Mouse (Mus musculus): ENCODE results near the gene Pla2g2d.

Gene Pla2g2d

DNA sequence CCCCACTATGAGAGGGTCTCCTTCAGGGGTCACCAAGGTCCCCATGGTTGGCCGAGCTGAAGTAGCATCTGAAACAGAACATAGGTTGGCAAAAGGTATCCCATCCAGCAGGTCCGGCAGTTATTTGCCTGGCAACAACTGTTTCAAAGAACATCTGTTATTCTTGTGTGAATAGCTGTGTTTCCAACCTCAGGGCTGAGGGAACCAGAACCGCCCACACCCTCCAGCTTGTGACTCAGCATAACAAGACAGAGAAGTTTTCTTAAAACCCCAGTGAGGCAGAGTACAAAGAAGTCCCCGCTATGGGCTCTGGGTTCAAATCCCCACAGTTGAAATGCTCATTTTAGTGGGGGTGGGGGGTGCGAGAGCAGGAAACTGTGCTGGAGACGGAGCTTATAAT lies 6.6 kb downstream of the Pla2g2d start:
- no peak for DNase-seq

DNA sequence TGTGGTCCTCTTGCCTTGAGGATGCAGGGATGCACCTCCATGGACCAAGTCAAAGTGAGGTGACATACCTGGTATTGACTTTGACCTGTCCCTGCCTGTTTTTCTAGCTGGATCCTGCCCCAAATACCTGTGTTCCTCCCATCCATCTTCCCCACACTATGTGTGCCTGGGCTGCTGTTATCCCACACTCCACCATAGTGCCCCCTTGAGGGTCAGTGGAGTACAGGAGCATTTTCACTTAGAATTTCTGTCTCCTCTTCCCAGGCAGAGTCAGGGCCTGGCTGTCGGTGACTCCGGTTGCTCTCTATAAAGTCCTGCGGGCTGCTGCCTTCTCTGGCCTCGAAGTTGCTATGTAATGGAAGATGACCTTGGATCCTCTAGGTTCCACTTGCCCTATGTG lies 10.2 kb downstream of the Pla2g2d start:
- peak; percentile 14 for DNase-seq

DNA sequence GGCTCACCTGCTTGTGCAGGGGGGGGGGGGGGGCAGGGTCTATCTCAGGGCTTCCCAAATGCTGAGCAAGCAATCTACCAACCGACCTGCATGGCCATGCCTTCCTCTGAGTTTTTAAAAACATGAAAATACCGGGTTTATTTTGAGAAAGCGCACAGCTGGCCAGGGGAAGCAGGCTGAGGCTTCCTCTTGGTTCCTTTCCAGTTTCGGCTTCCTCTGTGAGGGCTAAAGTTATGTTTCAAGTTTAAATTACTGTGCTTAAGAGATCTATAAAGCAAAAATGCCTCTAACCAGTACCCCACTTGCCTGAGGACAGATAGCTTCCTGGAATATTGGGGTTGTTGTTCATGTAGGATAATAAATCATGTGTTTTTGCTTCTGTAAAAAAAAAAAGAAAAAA lies 10.6 kb downstream of the Pla2g2d start:
- no peak for DNase-seq

DNA sequence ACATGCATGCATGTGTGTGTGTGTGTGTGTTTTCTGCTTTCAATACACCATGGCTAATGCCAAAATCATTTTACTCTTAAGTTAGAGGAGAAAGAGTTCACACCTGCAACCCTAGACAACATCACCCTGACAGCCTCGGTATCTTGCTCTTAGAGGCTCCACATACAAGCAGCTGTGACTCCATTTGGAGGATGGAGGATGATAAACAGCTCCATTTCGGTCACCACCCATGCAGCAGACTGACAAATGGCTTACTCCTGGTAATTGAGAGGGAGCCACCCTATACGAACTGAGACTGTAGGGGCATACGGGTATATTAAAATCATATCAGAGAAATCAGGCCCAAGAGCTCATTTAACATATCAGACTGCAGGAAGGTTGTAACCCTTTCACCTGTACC lies 12.8 kb downstream of the Pla2g2d start:
- no peak for DNase-seq

DNA sequence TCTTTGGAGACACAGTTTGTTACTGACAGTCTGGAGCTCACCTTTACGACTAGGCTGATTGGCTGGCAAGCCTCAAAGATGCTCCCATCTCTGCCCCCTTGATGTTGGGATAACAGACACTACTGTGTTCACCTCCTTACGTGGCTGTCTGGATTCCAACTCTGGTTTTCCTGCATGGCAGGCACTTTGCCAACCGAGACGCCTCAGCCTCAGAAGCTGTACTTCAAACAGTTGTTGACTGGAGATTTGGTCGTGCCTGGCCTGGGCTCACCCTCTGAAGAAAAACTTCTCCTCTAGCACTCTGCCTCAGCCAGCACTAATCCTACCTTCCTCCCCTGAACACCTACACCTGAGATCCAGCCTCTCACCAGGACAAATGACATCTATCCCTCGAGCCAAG lies 15.9 kb downstream of the Pla2g2d start:
- no peak for DNase-seq

DNA sequence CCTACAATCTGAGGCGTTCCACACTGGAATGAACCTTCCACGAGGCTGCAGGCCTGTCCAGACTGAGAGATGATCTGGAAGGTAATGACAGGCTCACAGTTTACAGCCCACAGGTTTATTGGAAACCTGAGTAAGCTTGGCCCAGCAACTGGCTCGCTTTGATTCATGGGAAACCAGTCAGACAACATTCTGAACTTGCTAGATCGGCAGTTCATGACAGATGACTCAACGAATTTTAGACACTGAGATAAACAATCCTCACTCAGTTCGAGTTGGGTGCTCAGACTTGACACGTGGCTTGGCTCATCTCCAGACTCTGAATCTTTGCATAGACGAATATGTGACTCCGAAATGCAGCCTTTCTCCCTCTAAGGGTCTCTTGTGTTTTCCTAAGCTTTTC lies 17.1 kb downstream of the Pla2g2d start:
- no peak for DNase-seq

DNA sequence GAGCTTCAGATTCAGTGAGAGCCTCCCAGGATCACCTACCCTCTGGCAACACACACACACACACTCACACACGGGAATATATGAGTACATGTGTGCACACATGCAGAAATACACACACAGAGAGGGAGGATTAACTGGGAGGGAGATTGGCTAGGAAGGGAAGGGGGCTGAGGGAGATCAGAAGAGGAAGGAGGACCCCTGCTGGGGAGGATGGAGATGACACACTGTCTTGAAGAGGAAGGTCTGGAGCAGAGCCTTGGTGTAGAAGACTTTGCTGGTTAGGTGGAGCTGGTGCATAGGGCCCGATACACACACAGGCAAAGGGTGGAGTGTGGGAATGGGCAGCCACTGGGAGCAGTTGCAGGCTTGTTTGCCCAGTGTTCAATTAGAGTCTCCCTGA lies 17.7 kb downstream of the Pla2g2d start:
- peak; percentile 67 for DNase-seq

DNA sequence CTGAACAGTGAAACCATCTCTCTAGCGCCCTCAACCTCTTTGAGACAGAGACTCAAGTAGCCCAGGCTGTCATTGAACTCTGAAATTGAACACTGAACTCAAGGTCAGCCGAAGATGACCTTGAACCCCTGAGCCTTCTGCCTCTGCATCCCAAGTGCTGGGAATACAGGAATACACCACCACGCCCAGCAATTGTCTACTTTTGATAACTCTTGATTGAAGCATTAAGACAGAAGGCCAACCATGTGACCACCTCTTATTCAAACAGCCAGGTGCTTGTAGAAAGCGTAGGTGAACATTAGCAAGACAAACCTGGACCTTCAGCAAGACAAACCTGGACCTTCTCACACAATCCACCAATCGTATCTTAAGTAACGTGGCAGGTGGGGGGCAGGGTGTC lies 18.8 kb downstream of the Pla2g2d start:
- no peak for DNase-seq

DNA sequence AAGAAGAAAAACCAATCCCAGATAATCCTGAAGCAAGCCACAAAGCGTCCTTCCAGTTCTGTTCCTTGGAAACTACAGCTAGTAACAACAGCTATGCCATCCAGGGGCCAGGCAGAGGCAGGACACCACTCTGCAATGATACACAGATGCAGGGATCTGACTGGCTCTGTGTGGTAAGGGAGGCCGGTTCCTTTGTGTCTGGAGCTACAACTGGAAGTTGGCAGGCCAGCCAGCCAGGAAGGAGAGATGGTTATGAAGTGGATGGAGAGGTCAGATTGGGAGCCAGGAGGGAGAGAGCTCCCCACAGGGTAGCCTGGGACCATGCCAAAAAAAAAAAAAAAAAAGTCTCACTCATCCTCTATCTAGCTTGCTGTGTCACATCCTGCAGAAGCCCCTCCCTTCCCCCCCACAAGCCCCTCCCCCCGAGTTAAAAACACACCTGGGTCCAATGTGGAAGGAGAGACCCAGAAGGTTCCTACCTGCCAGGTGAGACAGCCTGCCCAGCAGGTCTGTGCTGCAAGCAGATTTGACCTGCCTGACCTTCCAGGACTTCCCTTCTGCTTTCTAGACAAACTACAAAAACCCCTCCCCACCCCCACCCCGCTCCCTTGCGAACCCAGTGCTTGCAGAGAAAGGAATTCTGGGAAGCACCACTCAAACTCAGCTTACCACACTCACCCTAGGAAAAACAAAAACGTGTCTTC lies 21.1 kb downstream of the Pla2g2d start:
- no peak for DNase-seq

DNA sequence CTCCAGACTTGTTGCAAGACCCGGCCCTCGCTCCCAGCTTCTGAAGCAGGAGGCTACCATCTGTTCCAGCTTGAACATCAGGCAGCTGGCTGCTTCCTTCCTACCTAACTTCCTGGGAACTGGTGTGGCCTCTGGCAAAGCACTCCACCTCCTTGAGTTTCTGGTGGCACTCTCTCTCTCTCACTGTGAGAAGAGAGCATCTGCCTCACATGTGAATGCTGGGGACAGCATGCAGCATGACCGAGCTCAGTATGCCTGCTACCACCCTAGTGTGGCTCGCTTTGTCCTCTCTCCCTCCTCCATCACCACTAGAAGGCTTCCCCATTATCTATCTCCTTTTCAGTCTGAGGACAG lies 21.7 kb downstream of the Pla2g2d start:
- DNase-seq: no peak

DNA sequence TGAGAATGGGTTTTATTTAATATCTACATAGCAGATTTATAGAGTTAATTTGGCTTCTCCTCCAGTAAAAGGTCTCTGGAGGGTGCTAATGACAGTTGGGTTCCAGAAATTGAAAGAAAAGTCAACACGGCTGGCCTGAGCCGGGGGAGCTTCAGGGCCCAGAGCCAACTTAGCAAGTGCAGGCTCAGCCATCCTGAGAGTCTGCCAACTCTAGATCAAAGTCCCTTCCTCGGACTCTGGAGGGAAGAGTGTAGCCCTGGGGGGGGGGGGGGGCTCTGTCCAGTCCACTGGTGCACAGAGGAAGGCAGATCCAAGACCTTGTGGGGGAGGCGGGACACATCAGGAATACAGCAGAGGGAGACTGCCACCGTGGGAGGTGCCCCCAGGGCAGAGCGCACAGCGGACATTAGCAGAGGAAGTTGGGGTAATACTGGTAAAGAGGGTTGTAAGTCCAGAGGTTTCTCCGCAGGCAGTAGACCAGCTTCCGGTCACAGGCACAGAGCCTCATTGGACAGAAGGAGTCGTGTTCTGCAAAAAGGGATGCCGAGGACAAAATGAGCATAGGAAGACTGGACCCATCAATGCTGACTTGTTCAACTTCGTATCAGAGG lies 24.7 kb downstream of the Pla2g2d start:
- DNase-seq: no peak

DNA sequence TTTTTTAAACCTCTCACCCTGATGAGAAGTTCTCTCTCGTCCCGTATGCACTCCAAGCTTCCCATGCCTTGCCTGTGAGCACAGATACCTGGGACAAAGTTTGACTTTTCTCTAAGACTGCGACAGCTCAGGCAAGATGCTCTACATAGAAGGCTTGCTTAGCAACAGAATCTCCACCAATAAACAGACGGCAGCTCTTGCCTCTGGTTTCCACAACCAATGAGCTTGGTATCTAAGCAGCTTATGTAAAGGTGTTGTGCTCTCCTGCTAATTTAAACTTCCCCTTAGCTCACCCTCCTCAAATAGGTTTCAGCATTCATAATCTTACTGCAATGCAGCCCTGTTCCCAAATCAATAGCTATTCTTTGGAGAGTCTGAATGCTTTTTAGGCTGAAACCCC lies 26.1 kb downstream of the Pla2g2d start:
- DNase-seq: no peak

DNA sequence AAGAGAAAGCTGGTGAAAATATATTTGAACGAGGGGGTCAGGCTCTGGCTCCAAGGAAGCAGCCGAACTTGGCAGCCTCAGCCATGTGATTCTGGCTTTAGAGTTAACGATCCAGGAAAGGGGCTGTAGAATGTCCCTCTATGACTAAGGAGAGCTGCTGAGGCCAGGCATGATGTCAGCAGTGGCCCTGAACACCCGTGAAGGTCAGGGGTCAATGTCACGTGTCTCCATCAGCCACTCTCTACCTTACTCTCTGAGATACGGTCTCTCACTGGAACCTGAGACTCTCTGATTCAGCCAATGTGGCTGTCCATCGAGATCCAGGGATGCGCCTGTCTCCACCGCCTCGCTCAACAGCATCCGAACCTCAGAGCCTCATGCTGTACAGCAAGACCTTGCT lies 27.4 kb downstream of the Pla2g2d start:
- DNase-seq: no peak

DNA sequence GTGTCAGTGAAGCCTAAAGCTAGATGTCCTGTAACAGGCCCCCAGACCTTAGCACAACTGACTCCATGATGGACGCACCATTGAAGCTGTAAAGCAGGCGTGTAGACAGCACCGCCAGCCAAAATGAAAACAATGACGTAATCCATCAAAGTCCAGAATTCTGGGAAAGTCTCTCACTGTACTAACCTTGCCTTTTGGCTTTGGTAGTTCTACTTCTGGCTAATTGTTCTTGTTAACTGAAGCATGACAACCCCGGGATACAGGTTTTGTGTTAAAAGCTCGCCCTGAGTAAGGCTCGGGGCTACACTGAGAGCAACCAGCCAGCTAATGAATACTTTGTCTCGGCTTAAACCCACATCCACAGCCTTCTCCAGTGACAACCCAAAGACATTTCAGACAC lies 29.7 kb downstream of the Pla2g2d start:
- no peak for DNase-seq

DNA sequence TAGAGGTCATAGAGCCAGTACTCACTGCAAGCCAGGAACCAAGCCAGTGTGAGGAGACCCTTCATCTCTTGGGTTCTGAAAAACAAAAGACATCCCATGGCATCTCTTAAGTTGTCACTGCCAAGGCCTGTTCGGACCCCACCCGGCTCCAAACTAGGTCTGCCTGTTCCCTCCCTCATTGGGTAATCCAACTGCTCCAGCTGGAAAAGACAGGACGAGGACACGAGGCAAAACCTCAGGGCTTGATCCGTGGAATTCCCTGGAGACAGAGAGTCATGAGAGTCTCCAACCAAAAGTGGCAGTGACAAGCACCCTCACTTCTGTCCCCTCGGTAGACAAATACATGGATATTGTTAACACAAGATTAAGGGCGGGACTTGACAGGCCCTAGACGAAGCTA lies 30.6 kb downstream of the Pla2g2d start:
- no peak for DNase-seq

DNA sequence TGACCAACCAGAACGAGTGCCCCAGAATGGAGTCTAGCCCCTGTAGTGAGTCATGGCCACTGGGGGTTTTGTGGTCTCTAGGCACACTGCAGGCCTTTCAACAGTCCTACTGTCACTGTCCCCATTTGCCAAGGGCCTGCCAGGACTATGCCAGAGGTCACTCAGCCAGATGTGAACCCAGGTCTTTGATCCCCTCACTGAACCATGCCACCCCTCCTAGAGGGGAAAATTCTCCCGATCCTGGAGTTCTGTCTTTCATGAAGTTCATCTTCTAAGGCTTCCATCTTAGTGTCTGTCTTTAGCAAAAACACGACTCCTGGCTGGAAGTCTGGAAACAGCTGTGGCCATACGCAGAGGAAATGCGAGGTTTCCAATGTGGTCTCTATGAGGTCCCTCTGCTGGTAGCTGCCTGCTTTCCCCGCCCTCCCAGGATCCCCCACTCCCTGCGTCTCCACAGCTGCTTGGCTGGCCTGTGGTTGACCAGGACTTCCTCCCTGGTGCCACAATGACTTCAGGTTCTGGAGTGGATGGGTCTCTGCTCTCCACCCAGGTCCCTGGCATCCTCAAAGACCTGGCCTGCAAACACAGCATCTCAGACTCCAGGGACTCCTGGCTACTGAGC lies 31.5 kb downstream of the Pla2g2d start:
- DNase-seq: no peak

DNA sequence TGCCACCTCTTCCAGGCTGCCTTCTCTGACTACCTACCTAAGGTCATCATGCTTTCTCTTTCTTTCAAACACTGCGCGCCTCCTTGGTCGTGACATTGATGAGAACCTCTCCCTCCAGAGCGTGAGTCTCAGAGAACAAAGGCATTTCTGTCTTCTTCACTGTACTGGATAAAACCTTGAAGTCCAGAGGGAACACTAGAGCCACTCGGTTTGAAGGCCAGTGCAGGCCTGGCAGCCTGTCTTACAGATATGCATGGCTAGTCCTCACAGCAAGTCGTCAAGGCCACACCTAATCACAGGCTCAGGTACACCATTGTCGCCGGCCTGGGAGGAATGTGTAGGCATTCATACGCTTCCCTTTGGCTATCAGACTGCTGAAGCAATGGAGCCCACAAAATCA lies 40.6 kb downstream of the Pla2g2d start:
- no peak for DNase-seq

DNA sequence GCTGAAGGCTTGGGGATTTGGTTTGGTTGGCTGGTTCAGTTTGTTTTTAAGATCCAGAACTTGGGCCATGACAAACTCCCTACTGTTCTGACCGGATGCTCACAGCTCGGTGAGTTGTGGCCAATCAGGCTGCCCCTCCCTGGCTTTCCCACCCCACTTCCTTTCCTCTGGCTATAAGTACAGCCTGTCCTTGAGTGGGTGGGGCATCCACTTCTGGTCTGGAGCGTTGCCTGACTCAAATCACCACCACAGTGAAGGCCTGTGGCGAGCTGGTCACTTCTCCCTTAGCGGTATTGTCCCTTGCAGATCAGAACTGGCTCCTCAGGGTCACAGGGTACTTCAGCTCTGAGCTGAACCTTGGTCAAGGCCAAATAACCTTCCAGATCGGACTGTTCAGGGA lies 42.2 kb downstream of the Pla2g2d start:
- DNase-seq: no peak

DNA sequence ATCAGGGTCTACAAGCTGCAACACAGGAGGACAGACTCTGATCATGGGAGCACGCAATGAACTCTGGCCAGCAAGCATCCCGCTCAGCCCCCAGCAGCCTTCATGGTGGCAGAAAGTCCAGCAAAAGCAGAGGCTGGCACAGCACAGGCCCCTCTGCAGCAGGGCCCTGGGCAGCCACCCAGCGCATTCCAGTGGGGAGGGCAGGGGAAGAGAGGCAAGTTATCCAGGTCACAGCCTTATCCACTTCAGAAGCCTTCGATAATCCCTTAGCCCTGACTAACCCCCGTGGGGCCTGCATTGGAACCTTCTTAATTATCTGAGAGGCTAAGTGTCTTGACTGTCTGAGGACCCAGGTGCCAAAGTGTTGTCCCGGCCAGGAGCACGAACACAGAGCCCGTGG lies 43.6 kb downstream of the Pla2g2d start:
- no peak for DNase-seq

DNA sequence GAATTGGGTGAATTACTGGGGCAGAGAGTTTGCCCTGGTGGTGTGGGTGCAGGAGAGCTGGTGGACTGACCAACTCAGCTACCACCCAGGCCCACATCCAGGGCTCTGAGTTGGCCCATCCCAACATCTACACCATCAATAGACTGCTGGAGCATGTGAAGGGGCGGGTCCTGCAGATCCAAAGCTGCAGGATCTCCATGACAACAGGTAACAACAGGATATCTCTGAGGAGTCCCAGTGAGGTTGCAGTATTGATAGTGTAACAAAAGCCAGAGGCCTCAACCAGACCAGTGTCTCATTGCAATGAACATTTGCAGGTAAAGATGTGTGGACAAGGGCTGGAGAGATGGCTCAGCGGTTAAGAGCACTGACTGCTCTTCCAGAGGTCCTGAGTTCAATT lies 45.5 kb downstream of the Pla2g2d start:
- DNase-seq: no peak

DNA sequence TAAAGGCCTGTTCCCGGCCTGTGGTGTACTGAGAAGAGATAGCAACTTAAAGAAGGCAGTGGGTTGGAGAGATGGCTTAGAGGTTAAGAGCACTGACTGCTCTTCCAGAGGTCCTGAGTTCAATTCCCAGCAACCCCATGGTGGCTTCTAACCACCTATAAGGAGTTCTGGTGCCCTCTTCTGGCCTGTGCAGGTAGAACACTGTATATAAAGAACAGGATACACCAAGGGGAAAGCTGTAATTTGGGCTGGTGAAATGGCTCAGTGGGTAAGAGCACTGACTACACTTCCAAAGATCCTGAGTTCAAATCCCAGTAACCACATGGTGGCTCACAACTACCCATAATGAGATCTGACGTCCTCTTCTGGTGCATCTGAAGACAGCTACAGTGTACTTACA lies 48.6 kb downstream of the Pla2g2d start:
- peak; percentile 15 for DNase-seq

DNA sequence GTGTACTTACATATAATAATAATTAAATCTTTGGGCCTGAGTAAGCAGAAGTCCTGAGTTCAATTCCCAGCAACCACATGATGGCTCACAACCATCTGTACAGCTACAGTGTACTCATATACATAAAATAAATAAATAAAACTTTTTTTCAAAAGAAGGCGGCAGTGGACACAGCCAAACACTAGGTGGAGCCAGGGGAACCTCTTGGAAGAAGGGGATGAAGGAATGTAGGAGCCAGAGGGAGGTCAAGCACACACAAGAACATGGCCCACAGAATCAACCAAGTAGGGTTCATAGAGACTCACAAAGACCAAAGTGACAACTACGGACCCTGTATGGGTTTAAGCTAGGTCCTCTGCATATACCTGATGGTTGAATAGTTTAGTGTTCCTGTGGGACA lies 49.1 kb downstream of the Pla2g2d start:
- DNase-seq: no peak

DNA sequence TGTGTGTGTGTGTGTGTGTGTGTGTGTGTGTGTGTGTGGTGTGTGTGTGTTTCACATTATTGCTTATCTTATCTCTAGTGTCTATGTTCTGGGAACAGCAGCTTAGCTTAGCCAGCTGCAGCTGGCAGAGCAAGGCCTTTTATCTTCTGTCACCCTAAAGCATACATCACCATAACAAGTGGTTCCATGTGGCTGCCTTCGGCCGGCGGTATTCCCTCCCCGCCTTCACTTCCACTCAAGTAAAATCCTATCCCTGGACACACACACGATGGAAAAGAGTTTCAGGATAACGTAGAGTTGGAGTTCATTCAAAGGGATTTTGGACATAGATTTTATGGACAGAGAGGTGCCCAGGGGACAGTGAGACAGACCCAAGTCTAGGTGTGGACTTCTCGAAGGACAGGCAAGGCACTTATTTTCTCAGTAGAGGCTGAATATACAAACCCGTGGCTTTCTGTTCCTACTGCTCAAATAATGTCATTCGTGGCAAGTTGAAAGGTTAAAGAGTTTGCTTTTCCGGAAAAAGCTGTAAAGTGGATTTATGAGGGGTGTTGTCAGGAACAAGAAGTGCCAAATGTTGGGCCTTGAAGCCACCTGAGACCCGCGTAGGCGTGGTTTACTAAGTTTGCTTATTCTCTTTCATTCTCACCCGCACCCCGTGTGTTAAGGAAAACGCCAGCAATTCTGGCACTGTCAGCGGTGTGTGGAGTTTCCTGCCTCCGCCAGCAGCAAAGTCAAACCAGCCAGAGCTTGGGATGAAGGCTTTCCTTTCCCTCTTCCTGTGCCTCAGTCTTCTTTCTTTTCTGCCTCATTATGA lies 50.4 kb downstream of the Pla2g2d start:
- peak; percentile 12 for DNase-seq

DNA sequence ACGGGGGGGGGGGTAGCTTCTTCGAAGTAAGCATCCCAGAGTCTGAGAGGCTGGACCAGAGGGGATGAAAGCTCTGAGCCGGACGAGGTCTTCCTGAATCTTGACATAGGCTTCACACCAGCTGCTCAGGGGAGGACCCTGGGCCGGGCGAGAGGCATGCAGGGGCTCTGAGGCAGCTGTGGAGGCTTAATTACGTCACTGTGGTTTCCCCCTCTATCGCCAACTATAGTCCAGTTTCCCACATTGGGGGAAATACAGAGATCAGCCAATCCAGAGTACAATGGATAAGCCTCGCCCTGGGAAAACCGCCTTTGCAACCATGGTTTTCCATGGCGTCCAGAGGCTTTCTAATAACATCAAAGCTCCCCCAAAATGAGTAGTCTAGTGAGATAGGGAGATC lies 51.6 kb downstream of the Pla2g2d start:
- DNase-seq: no peak

All from thymus, postnatal 4 days (tissue).